Mouse (Mus musculus) mature B cell (primary cell): ENCODE measurements around the gene Mtnr1b.
"Not testable (repeated sequence)": the region's sequence is repeated elsewhere in the genome, so short reads cannot be mapped to it uniquely, and the experiment has no call there.

ENCODE experiments used
- in situ Hi-C: fragments of 300-500 bp; cut with MboI; formaldehyde crosslinking; loops from 2 replicates; pipeline ENCODE4 v1.14.3; 2019

The Mtnr1b gene

DNA sequence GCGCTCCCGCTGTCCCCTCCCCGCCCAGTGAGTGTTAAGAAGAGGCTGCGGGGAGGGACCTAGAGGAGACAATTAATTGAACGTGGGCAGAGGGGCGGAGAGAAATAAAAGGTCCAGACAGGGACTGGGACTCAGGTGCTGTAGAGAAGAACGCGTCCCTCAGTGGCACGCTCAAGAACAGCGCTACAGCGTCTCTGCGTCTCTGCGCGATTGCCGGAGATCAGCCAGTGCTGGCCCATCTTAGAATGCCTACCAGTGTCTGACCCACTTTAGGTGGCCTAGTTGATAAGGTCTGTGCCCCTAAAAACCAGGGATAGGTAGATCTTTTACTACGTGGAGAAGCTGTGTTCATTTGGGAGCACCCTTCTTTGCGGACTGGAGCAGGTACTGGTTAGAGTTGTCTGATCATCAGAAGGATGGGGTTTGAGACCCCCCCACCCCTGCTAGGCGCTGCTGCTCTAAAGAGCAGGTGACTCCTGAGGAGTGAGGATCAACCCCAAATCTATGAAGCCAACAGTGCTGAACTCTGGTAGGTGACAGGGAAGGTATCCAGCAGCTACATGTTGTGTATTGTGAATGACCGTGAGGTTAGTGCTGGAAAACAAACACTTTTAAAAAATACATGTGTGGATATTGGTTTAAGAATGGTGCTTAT is at the start of gene Mtnr1b:
TSS of gene Mtnr1b (minus strand) at position 51 of the 655 bp plus-strand sequence.
- in situ Hi-C loops = no loop called here

DNA sequence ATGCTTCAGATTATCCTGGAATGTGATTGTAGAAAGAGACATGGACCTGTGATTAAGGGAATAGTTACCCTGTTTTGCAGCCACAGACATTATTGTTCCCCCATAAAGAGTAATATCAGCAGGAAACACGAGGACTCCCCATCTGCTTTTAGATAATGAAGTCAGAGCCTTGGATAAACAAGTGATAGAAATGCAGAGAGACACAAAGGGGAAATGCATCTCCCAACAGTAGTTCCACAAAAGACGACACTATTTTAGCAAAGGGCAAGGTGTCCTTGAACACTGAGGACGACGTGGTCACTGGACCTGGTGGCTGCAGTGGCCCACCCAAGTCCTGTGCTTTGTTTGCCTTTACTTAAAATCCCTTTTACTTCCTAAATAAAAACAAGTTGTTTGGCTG is 45.9 kb upstream of the Mtnr1b start:
- in situ Hi-C loops = no loop called here

DNA sequence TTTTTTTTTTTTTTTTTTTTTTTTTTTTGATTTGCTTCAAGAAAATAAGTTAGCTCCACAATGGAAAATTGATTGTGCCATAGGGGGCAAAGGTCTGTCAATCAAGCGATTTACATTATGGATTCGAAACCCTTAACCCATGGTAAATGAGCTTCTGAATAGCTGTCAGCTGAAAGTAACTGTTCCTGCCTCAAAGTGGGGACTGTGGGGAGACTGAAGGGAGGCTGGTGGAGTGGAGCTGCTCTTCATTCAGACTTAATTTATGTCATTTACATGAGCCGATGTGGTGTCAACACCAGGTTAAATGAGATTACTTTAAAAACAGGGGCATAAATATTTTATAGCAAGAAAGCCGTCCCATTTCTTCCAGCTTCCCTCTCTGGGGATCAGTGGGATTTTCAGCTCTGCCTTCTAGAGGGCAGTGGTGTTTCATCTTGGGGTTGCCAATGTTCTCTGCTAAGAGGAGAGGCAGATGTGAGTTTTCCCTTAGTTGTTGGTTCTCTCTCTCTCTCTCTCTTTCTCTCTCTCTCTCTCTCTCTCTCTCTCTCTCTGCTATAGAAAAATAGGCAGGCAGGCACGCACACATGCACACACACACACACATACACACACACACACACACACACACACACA is 45.1 kb upstream of the Mtnr1b start:
- in situ Hi-C loops = no loop called here

DNA sequence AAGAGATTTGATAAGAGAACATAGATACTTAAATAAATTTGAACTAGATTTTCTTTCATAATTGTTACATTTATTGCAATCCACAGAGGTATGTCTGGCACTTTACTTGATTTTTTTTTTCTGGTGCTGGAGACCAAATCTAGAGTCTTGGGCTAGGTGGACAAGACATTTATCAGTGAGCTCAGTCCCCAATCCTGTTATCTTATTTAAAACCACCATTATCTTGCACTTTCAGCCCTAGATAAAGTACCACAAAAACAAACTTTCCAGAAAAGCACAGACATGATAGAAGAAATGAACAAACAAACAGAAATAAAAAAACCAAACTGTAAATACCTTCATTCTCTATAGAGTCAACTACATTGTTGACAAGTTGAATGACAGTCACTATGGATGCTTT is 42.2 kb upstream of the Mtnr1b start:
- in situ Hi-C loops = no loop called here

DNA sequence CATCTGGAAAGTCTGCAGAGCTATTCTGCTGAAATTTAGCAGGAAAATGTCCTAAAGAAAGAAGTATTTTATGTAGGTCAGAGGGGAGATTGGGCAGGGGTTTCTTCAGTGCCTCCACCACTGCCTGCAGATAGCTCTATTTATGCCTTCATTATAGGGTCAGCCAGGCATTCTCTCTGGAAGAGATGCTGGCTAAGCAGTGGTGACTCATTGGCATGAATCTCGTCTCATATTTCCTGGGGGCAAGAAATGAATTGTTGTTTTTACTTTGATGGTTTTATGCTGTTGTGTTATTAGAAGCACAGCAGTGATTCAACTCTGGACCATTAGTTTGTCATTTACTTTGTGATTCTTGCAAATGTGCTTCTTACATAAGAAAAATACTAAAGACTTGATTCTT is 38.4 kb upstream of the Mtnr1b start:
- in situ Hi-C loops = no loop called here

DNA sequence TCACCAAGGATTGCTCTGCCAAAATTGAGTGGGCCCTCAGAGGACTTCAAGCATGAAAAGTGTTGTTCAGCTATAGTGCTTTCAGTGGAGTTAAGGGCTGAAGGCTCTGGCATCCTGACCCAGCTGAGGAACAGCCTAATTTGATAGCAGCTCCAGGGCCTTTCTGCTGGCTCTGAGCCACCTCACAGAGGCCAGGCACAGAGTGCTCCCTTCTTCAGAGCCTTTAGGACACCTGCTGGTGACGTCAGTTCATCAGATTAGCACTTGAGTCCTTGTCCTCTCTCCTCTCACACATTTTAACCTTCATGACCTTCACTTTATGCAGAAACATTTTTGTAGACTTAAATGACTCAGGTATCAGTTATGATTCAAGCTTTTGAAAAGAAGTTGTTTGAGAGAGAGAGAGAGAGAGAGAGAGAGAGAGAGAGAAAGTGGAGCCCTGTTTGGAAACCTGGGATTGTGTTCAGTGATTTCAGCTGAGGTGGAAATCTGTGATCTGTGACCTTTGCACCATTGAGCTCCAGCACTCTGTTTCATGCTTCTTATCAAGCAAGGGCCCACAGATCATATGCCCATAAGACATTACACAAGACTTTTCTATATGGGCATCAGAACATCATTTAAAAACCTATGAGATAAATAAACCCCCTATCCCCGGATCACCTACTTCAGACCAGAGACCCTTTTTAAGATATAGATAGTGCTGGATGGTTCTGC is 35.2 kb upstream of the Mtnr1b start:
- in situ Hi-C loops = no loop called here

DNA sequence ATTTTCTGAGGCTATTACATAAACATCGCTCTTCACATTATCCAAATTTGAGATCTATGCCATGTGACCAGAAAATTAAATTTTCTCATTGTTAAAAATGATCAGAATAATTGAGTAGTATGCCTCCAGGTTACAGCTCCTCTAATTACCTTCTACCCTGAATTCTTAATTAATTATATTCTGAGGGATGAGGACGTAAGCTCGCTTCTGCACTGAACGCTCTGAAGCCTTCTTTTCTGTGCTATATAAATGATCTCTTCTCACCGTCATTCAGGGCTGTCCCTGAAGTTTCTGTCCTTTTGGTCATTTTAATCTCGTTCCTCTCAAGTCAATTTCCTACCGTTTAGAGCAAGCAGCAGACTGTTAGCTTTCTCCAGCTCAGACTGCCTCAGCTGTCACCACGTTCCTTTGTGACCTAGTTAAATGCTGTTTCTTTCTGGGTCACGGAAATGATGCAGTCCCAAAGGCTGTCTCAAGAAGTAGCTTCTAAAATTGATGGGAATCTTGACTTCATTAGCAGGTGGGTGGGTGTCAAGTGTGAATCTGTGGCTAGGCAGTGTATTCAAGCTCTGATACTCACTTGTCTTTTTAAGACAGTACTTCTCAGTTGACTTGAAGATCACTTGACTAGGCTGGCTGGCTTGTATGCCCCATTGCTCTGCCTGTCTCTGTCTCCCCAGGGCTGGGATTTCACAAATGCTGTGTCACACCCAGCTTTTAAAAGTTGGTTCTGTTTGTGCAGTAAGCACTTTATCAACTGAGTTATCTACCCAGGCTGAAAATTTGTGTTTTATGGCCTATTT is 29.8 kb upstream of the Mtnr1b start:
- in situ Hi-C loops = no loop called here

DNA sequence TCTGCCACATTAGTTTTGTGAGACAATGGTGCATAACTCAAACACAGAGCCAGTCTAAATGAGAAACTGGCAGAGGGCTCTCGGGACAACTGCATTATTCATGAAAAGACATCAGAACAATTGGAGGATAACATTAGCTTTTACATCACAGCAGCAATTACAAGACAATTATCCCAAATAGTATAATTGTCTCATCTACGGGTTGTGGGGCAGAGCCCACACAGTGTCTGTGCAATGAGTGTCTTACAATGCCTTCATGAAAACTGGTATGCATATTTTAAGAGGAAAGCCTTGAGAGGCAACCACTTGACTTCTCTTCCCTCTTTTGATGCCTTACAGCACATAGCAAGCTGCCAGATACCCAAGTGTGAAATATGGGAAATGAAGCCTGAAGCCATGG is 23.8 kb upstream of the Mtnr1b start:
- in situ Hi-C loops = no loop called here

DNA sequence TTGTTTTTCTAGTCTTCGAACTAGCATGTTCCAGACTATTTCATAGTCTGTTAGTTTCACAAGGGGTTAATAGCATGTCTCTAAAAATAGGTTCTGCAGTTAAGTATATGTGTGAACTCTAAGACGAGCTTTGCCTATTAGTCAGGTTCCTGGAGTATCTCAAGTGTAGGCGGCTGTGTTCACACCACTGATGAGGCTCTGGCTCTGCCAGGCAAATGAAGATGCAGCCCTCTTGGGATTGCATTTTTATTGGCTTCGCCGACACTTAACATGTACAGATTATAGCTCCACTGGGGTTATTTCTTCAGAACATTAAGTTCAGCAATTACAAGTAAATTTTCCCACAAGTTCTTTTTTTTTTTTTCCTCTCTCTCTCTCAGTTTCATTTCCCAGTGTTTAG is 12.4 kb upstream of the Mtnr1b start:
- in situ Hi-C loops = no loop called here

DNA sequence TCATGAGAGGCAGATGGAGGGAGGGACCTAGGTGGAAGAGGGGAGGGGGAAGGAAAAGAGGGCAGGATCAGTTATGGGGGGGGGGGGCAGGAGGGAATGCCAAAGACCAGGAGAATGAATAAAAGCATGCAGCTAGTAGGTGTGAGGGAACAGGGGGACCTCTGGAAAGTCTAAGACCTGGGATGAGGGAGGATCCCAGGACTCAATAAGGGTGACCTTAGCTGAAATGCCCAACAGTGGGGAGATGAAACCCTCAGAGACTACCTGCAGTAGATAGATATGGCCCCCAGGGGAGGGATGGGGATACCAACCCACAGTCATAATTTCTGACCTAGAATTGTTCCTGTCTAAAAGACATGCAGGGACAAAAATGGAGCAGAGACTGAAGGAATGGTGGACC is 6.4 kb upstream of the Mtnr1b start:
- in situ Hi-C loops = no loop called here

DNA sequence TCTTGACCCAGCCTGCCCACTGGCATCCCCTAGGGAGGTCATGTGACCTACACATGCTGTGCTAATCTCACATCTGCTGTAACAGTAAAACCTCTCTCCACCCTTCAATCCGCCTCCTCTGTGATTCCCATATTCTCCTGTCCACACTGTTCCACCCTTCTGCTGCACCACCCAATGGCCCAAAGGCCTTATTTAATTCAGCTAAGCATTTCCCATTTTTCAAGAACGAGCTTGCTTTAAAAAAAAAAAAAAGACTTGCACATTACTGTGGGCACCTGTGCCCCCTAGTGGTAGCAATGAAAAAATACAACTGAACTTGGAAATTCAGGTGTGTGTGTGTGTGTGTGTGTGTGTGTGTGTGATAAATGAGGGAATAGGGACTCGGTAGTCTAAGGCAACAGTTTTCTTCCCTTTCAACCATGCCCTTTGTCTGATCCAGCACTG is 5.8 kb upstream of the Mtnr1b start:
- in situ Hi-C loops = no loop called here

DNA sequence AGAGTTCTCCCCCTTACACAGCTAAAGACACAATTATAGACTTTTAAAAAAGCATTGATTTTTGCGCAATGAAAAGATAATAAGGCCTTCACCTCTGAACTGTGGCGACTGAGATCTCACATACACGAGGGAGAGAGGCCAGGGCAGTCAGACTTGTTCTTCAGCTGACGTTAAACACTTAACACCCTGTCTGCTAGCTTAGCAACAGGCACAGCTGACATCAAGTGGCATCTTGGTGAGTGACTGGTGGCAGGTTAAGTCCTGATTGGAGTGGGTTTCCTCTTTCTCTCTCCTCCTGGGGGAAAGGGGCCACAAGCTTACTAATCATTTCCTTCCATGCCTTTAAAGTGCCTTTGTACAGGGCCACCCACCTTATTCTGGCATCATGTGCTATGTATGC is 4.3 kb downstream of the Mtnr1b start:
- in situ Hi-C loops = no loop called here

DNA sequence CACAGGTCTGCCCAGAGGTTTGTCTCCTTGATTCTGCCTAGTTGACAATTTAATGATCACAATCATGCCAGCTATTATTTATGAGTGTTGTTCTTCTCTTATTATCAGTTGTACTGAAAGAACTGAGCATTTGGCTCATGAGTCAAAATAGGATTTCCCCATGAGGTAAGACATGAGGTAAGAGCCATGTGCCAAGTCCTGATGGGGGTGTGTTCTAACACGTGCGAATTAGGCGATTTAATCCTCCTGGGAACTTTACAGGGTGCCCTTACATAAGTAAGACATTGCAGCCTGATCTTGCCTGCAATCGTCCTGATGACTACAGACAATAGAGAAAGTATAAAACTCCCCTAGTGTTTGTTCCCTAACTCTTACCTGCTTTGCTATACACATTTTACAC is 4.9 kb downstream of the Mtnr1b start:
- in situ Hi-C loops = no loop called here

DNA sequence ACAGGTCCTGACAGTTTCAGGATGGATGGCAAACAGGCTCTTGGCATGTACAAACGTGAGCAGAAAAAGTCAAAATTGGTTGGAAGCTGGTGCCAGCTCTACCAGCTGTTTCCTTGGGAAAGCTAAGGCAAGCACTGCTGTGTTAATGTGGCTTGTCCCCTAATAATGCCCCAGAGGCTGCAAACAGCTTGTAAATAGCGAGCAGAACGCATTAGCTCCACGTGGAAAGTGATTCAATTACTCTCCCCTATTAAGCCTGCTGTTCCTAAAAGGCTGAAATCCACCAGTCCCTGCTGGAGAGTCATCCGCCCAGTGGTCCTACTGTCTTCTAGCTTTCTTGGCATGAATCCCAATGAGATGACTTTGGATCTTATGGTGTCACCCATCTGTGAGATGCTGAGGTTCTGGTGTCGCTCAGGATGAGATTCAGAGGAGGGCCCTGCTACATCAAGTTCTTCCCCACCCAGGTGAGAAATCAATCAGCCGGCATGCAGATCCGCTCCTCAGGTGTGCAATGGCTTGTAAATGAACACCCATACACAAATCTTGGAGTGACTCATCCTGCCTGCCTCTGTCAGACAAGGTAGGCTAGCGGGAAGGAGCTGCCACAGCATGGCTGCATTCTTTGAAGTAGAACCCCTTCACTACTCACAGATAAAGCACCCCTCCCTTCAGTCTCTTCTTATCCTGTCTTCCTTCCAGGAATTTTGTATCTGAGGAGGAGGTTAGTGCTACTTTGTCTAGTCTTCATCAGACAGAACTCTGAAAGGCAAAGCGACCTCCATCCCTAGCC is 7.9 kb downstream of the Mtnr1b start:
- in situ Hi-C loops = no loop called here

DNA sequence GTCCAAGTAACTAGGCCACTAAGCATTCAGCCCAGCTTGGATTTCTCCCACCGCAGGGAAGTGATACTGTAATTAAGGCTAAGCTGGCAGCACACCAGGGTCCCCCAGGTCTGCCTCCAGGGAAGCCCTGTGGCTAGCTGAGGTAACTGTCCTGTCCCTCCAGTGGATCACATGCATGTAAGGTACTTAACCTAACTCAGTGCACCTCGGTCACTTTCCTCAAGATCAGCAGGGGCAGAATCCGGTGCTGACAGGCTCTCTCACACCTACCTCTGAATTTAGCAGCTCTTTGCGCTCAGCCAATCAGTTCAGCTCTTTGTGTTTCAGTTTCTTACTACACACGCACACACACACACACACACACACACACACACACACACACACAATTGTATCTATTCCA is 13.0 kb downstream of the Mtnr1b start:
- in situ Hi-C loops = no loop called here

DNA sequence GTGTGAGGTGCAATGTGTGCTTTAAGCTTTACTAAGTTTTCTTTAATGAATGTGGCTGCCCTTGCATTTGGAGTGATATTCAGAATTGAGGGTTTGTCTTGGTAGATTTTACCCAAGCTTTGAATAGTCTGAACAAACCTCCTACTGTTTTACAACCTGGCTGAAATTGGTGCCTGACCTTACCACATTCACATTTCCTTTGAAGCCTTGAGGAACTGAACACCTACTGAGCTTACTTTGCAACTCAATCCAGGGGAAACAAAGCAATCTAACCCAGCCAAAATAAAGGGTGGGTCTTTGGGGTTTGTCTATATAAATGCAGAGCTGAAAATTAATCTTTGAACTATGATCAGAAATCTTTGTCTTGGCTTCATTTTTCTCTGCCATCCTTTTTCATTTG is 23.6 kb downstream of the Mtnr1b start:
- in situ Hi-C loops = no loop called here

DNA sequence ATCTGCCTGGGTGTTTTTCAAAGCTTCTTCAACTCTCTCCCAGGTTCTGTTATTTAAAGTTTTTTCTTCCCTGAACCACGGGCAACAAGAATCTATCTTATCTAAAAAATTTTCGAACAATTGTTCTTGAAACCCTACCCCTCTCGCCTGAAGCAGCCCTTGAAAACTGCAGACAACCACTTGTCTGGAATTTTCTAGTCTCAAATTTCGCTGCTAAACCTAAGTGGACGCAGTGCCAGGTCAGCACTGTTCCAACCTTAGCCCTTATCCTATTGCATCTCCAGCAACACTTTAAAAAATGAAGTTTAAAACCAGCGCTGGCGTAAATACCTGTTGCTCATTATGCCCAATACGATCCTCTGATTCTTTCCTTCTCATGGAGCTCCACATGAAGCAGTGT is 29.0 kb downstream of the Mtnr1b start:
- in situ Hi-C loops = no loop called here

DNA sequence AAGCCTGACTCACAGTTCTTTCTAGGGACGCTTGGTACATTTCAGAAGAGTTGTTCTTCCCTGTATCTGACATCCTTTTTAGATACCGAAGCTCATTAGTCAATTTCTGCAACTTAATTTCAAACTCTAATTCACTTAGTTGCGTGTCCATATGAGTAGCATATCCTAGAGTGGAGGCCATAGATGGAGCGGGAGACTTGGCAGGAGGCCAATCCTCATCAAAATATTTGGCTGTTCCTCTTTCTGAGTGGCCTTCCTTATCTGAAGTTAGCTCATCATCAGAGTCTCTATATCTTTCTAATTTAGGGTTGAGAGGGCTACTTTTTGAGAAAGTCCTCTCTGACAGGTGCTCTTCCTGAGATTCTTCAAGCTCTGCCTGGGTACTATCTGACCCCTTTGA is 29.4 kb downstream of the Mtnr1b start:
- in situ Hi-C loops = not testable (repeated sequence)

DNA sequence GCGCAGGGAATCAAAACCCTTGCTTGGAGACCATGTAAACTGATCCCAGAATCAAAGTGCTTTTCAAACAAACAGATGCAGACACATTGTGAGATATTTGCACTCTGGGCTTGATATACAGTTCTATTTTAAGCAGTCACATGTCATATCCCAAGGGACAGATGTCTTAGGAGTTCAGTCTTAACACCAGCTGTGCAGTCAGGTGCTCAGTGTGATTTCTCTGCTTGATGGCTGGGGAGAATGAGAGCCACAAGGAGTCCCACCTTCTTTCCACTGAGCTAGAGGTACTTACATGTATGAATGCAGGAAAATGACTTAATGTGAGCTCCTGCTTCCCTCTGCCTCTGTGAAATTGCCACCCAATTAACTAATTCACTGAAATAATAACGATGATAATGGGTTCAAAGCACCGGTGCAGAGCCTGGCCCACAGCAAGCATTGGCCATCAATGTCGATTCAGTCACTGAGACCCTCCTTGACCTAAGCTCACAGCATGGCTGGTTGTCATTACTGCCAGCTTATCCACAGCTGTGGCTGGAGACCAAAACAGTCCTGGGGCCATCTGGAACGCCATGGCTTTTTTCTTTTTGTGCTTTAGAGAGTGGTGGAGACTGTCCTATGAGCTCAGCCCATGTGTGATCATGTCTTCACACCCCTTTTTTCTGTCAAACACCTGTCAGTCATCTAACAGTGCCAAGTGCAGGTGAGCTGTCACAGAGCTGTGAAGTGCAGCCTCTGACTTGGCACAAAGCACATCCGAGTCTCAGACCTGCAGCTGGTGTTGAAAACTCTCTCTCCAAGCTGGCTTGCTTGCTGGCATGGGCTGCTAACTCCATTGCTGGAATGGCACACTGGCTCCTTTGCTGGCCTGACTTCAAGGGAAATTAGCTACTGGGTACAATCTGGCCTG is 61.1 kb downstream of the Mtnr1b start:
- in situ Hi-C loops = no loop called here

DNA sequence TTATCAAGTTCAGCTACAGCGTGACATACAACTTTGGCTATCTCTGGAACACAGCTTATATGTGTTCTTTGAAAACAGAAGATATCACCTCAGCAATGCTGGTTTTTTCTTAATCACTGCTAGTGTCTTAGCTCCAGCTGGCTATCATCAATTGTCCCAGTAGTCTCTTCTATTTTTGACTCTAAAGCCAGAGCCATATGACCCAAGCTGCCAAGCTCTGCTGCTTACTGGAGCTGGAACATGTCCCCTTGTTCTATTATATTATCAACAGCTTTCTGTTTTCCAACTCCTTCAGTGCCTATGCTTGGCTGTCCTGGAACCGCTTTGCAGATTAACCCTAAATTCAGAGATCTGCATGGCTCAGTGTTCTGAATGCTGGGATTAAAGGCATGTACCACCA is 70.1 kb downstream of the Mtnr1b start:
- in situ Hi-C loops = no loop called here
